Mouse (Mus musculus) small intestine, adult 2 months (tissue): ENCODE measurements around the gene Pla2g12b.

Experiments
- CTCF ChIP-seq: fragments of 200-500 bp; IDR thresholded peaks from 2 replicates; pipeline ENCODE4 v1.5.1; 2012; ENCODE audit warnings: low read depth, mild to moderate bottlenecking, control low read depth, inconsistent platforms, low read length, moderate library complexity, mixed read lengths; ENCODE audit not compliant: insufficient replicate concordance, insufficient read length; ENCODE audit errors: extremely low read depth
- POLR2A ChIP-seq: fragments of 200-500 bp; IDR thresholded peaks from 2 replicates; pipeline ENCODE4 v1.6.1; 2012; ENCODE audit warnings: low read depth, mild to moderate bottlenecking, control low read depth, inconsistent platforms, low read length, moderate library complexity

GRCm38 (mm10) chr10:59403793-59404149, 311 bp downstream of the Pla2g12b start:
- TF ChIP-seq CTCF (no peak), POLR2A (no peak)
